Mouse (Mus musculus): ENCODE data around the gene Ror2. TPM values are rescaled to one million over a fixed set of nuclear protein-coding genes. Genes with fewer than 3 reads are reported as not detected.

Ror2 gene
- polyA plus RNA-seq, 1 experiment from 2014 or later = 18.2 TPM

- TF ChIP-seq CTCF (IDR thresholded peaks at IDR 0.05; ENCODE audit: low read depth) = no peak
- no peak overlapping the region for H3K4me2 ChIP-seq
- H3K27ac ChIP-seq (ENCODE audit: low read depth) = no peak overlapping the region
These were observed 101.8 kb downstream of the Ror2 start for GRCm38 (mm10) chr13:53184149-53184548.

GRCm38 (mm10) chr13:53183161-53183577 is 102.8 kb downstream of the Ror2 start:
- no peaks in the 10 kb centered on the region for H3K27me3 ChIP-seq (ENCODE audit: insufficient read depth, low read length)
- no peak for ATAC-seq (ENCODE audit: insufficient read depth)
- peaks cover 17% of the 10 kb centered on the region for H3K4me1 ChIP-seq (ENCODE audit: insufficient read depth)
- no peaks in the 10 kb centered on the region for H3K9me3 ChIP-seq (ENCODE audit: low read depth, low read length)
- peak overlapping the region; percentile 20; the same call in 1 of the 2 replicates for H3K4me2 ChIP-seq
- no peaks in the 10 kb centered on the region for H3K36me3 ChIP-seq (ENCODE audit: insufficient read depth)
- no peak overlapping the region for H3K9ac ChIP-seq
- no peak overlapping the region for H3K4me3 ChIP-seq (ENCODE audit: low read depth, low read length)
- DNase-seq = peak; percentile 67
- TF ChIP-seq CTCF (IDR thresholded peaks at IDR 0.05; ENCODE audit: low read depth) = no peak
- WGBS = 20% methylated on average over 8 of the region's 8 CpGs
- no peak overlapping the region; the same call in 1 of the 2 replicates for H3K27ac ChIP-seq (ENCODE audit: low read depth)

More at GRCm38 (mm10) chr13:53184149-53184548, 101.8 kb downstream of the Ror2 start:
- H3K9me3 ChIP-seq (ENCODE audit: low read depth, low read length) = no peaks in the 10 kb centered on the region
- no peak overlapping the region for H3K9ac ChIP-seq
- ATAC-seq (ENCODE audit: insufficient read depth) (no peak), DNase-seq (no peak)
- no peaks in the 10 kb centered on the region for H3K27me3 ChIP-seq (ENCODE audit: insufficient read depth, low read length)
- no peaks in the 10 kb centered on the region for H3K36me3 ChIP-seq (ENCODE audit: insufficient read depth)
- WGBS = 67% methylated on average over 5 of the region's 5 CpGs
- H3K4me1 ChIP-seq (ENCODE audit: insufficient read depth) = peaks cover 14% of the 10 kb centered on the region
- no peak overlapping the region for H3K4me3 ChIP-seq (ENCODE audit: low read depth, low read length)

- Histone ChIP-seq H3K9me3 (ENCODE audit: low read depth, low read length) (no peaks in the 10 kb centered on the region), H3K27me3 (ENCODE audit: insufficient read depth, low read length) (no peaks in the 10 kb centered on the region), H3K4me2 (peak overlapping the region; percentile 31), H3K4me3 (ENCODE audit: low read depth, low read length) (no peak overlapping the region), H3K36me3 (ENCODE audit: insufficient read depth) (no peaks in the 10 kb centered on the region), H3K9ac (no peak overlapping the region), H3K4me1 (ENCODE audit: insufficient read depth) (peaks cover 28% of the 10 kb centered on the region), H3K27ac (ENCODE audit: low read depth) (peak overlapping the region; percentile 61; the same call in 1 of the 2 replicates)
- no peak for TF ChIP-seq CTCF (IDR thresholded peaks at IDR 0.05; ENCODE audit: low read depth)
- WGBS = 1% methylated on average over 13 of the region's 13 CpGs
- DNase-seq (peak; percentile 92), ATAC-seq (ENCODE audit: insufficient read depth) (peak; percentile 55)
These were observed 107.3 kb downstream of the Ror2 start for GRCm38 (mm10) chr13:53178594-53178993.

DNA sequence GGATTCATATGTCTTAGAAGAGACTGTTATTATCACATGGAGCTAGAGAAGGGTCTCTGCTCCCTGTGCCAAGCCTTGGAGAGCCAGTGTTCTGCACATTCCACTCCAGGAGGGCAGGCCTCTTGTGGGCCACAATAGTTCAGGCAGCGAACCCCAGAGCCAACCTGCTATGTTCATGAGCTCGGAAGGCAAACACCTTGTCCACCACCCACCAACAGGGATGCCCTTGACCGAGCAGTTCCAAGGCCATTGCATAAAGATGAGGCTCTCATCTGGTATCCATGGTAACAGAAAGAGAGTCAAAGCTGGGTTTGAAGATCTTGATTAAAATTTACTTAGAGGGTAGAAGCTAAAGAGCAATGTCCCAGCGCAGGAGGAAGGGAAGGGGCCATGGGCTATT is 107.8 kb downstream of the Ror2 start:
- no peak for TF ChIP-seq CTCF (IDR thresholded peaks at IDR 0.05; ENCODE audit: low read depth)
- peak; percentile 43 for ATAC-seq (ENCODE audit: insufficient read depth)
- H3K27me3 ChIP-seq (ENCODE audit: insufficient read depth, low read length) = no peaks in the 10 kb centered on the region

GRCm38 (mm10) chr13:53177424-53177718 is 108.6 kb downstream of the Ror2 start:
- Histone ChIP-seq H3K4me2 (no peak overlapping the region), H3K9me3 (ENCODE audit: low read depth, low read length) (no peaks in the 10 kb centered on the region), H3K27ac (ENCODE audit: low read depth) (no peak overlapping the region), H3K36me3 (ENCODE audit: insufficient read depth) (no peaks in the 10 kb centered on the region), H3K27me3 (ENCODE audit: insufficient read depth, low read length) (no peaks in the 10 kb centered on the region), H3K4me1 (ENCODE audit: insufficient read depth) (peaks cover 26% of the 10 kb centered on the region), H3K9ac (no peak overlapping the region), H3K4me3 (ENCODE audit: low read depth, low read length) (no peak overlapping the region)
- DNase-seq (no peak), ATAC-seq (ENCODE audit: insufficient read depth) (no peak)
- no peak for TF ChIP-seq CTCF (IDR thresholded peaks at IDR 0.05; ENCODE audit: low read depth)
- 41% methylated on average over 7 of the region's 7 CpGs for WGBS

More for the DNA sequence above, 107.8 kb downstream of the Ror2 start:
- no peak overlapping the region for H3K4me3 ChIP-seq (ENCODE audit: low read depth, low read length)
- no peak overlapping the region for H3K9ac ChIP-seq
- no peaks in the 10 kb centered on the region for H3K9me3 ChIP-seq (ENCODE audit: low read depth, low read length)
- peak overlapping the region; percentile 61; the same call in 1 of the 2 replicates for H3K27ac ChIP-seq (ENCODE audit: low read depth)
- 35% methylated on average over 4 of the region's 4 CpGs for whole genome bisulfite sequencing
- no peaks in the 10 kb centered on the region for H3K36me3 ChIP-seq (ENCODE audit: insufficient read depth)
- peaks cover 26% of the 10 kb centered on the region for H3K4me1 ChIP-seq (ENCODE audit: insufficient read depth)
- no peak for DNase-seq
- peak overlapping the region; percentile 31 for H3K4me2 ChIP-seq

DNA sequence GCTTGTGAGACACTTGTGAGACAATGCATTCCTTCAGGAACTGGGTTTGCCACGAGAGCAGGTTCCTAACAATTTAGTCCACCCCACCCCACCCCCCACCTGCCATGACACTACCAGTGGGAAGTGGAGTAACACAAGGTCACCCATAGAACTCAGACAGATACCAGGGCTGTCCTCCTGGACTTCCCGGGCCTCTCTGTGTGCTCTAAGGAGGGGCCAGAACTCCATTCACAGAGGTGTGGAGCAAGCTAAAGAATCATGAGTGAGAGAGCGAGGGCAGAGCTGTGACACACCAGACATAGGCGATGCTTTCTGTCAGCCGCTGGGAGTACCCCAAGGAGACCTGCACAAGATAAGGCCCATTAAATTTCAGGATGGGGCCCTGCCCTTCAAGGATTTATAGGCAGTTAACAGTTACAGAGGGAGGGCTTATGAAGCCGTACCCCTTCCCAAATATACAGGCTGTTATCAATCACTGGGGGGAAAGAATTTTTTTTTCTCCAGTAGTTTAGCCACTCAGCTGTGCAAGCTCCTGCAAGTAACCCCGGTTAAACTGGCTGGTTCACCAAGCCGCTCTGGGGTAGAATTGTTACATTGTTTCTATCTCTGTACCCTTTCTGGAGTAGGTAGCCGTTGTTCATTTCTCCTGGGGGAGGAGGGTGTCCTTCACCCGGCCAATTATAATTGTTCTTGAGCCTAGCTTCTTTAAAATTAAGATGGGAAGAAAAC is 109.1 kb downstream of the Ror2 start:
- WGBS = 37% methylated on average over 10 of the region's 10 CpGs
- Histone ChIP-seq H3K27me3 (ENCODE audit: insufficient read depth, low read length) (no peaks in the 10 kb centered on the region), H3K4me2 (no peak overlapping the region), H3K9ac (no peak overlapping the region), H3K9me3 (ENCODE audit: low read depth, low read length) (no peaks in the 10 kb centered on the region), H3K4me1 (ENCODE audit: insufficient read depth) (peaks cover 26% of the 10 kb centered on the region), H3K4me3 (ENCODE audit: low read depth, low read length) (no peak overlapping the region), H3K36me3 (ENCODE audit: insufficient read depth) (no peaks in the 10 kb centered on the region), H3K27ac (ENCODE audit: low read depth) (no peak overlapping the region)
- ATAC-seq (ENCODE audit: insufficient read depth) (no peak), DNase-seq (no peak)
- TF ChIP-seq CTCF (IDR thresholded peaks at IDR 0.05; ENCODE audit: low read depth) = no peak

- H3K27me3 ChIP-seq (ENCODE audit: insufficient read depth, low read length) = no peaks in the 10 kb centered on the region
- H3K4me3 ChIP-seq (ENCODE audit: low read depth, low read length) = no peak overlapping the region
- WGBS = 32% methylated on average over 7 of the region's 7 CpGs
- H3K4me1 ChIP-seq (ENCODE audit: insufficient read depth) = peaks cover 26% of the 10 kb centered on the region
- no peaks in the 10 kb centered on the region for H3K36me3 ChIP-seq (ENCODE audit: insufficient read depth)
- no peak for TF ChIP-seq CTCF (IDR thresholded peaks at IDR 0.05; ENCODE audit: low read depth)
- peak; percentile 71 for DNase-seq
- H3K9me3 ChIP-seq (ENCODE audit: low read depth, low read length) = no peaks in the 10 kb centered on the region
- H3K4me2 ChIP-seq = no peak overlapping the region
- no peak overlapping the region for H3K9ac ChIP-seq
- no peak overlapping the region for H3K27ac ChIP-seq (ENCODE audit: low read depth)
- no peak for ATAC-seq (ENCODE audit: insufficient read depth)
These were observed 110.9 kb downstream of the Ror2 start for GRCm38 (mm10) chr13:53175041-53175440.
